Mouse (Mus musculus): ENCODE measurements around the gene Vapa. TPM values are rescaled to one million over a fixed set of nuclear protein-coding genes. Genes with fewer than 3 reads are reported as not detected.
A peak's percentile ranks its signal among the peaks of the same experiment; 100 is the strongest.

Vapa gene
- 174 and 178 TPM in 2 replicates for polyA plus RNA-seq (2015; fragmentation: Nextera tagmentation; extraction: Ambion mirVana)

DNA sequence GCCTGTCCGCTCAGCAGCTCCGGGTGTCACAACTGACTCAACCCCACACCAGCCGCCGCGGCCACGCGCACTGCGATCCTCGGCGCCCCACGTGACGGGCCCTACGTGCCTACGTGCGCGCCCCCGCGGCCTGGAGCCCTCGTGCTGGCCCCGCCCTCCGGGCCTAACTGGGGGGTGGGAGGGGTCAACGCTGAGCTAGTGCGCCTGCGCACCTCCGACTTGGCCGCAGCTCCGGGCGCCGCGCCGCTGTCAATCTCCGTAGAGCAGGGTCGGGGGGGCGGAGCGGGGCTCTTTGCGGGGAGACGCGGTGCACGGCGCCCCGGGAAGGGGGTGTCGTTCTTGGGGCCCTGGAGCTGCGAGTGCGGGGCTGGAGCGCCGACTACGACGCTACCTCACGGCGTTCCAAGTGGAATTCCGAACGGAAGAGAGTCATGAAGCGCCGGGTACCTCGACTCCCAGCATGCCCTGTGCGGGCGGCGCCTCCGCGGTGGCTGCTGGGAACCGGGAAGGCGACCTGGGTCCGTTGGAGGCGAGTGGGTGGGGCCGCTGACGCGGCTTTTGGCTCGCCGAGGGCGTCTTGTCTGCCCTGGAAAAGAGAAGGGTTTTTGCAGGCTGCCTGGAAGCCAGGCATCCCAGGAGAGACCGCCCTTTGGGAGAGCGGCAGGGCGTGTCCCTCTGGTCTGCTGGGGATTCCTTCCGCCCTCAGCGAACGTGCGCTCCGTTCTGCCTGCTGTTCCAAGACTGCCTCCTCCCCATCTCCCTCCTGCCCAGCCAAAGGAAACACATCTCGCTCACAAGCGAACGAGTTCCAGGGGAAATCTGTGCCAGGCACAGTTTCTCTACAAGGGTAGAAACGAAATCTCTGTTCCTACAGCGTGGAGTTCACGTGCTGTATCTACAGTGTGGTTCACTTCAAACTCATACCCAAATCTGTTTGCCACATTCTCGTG, at the start of gene Vapa:
Gene Vapa, minus strand, starts transcription at position 93 of the 950 bp plus-strand sequence.
- peak; percentile 95 for ATAC-seq (ENCODE audit: low read depth)
- Histone ChIP-seq H3K27ac (ENCODE audit: low read length) (peak within 1 kb of the TSS; percentile 100), H3K9me3 (ENCODE audit: control insufficient read depth, low read length) (no peaks in the 10 kb centered on the region), H3K27me3 (ENCODE audit: control insufficient read depth, insufficient read depth, low read depth, low read length) (no peaks in the 10 kb centered on the region), H3K4me3 (ENCODE audit: low read length) (peak within 1 kb of the TSS; percentile 66), H3K36me3 (ENCODE audit: control insufficient read depth, insufficient read depth, low read length) (0 out of 2 replicates have a peak, but pooled peaks cover 3% of the 10 kb centered on the region), H3K9ac (ENCODE audit: low read length) (peak within 1 kb of the TSS; percentile 99), H3K4me2 (ENCODE audit: low read depth, low read length) (peak within 1 kb of the TSS; percentile 78), H3K4me1 (replicated peaks; ENCODE audit: control insufficient read depth, insufficient read depth, low read length) (peaks cover 20% of the 10 kb centered on the region)
- under 1% methylated on average over 83 of the region's 85 CpGs for WGBS

DNA sequence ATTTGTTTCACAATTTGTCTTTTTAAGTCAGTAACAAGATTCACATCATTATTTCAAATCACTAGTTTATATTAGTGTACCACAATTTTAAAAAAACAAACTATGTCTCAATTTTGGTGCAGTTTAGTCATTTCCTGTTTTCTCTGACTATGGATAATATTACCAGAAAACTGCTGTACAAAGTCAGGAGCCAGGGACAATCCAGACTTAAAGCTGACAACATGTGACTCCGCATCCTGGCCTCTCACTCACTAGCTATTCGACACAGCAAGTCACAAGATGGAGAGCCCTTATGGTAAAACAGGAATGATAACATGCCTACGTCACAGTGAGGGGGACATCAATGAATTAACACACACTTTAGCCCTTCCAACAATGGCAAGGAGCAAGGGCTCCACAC, 49.3 kb upstream of the Vapa start:
- ATAC-seq (ENCODE audit: low read depth), result no peak

GRCm38 (mm10) chr17:65658416-65658815, 45.1 kb upstream of the Vapa start:
- Histone ChIP-seq H3K9ac (ENCODE audit: low read length) (no peak overlapping the region), H3K4me2 (ENCODE audit: low read depth, low read length) (no peak overlapping the region), H3K27me3 (ENCODE audit: control insufficient read depth, insufficient read depth, low read depth, low read length) (no peaks in the 10 kb centered on the region), H3K27ac (ENCODE audit: low read length) (peak overlapping the region; percentile 66; the same call in 1 of the 2 replicates), H3K4me1 (replicated peaks; ENCODE audit: control insufficient read depth, insufficient read depth, low read length) (peaks cover 4% of the 10 kb centered on the region), H3K4me3 (ENCODE audit: low read length) (no peak overlapping the region), H3K9me3 (ENCODE audit: control insufficient read depth, low read length) (no peaks in the 10 kb centered on the region), H3K36me3 (ENCODE audit: control insufficient read depth, insufficient read depth, low read length) (no peaks in the 10 kb centered on the region)
- WGBS, result 34% methylated on average over 2 of the region's 2 CpGs
- ATAC-seq (ENCODE audit: low read depth), result peak; percentile 32; the same call in 1 of the 2 replicates

More for the DNA sequence above, 49.3 kb upstream of the Vapa start:
- Histone ChIP-seq H3K27me3 (ENCODE audit: control insufficient read depth, insufficient read depth, low read depth, low read length) (no peaks in the 10 kb centered on the region), H3K36me3 (ENCODE audit: control insufficient read depth, insufficient read depth, low read length) (no peaks in the 10 kb centered on the region), H3K9me3 (ENCODE audit: control insufficient read depth, low read length) (no peaks in the 10 kb centered on the region), H3K4me1 (replicated peaks; ENCODE audit: control insufficient read depth, insufficient read depth, low read length) (peaks cover 7% of the 10 kb centered on the region), H3K9ac (ENCODE audit: low read length) (no peak overlapping the region), H3K27ac (ENCODE audit: low read length) (no peak overlapping the region), H3K4me2 (ENCODE audit: low read depth, low read length) (no peak overlapping the region), H3K4me3 (ENCODE audit: low read length) (no peak overlapping the region)
- 60% methylated on average over 3 of the region's 3 CpGs for WGBS

DNA sequence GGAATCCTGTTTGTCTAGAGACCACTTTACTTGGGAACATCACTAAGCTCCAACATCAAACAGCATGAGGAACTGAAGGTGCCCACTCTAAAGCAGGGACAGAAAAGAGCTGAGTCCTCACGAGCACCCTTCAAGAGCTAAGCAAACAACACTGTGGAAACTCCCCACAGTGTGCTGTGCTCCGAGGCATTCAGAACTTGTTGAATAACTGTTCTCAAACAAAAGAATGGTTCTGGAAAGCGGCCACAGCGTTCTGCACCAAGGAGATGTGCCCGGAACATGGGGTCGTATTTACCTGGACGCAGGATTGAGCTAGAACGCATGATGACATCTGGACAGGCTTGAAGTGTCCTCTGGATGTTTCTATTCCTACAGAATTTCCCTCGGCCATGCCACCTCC, 44.6 kb upstream of the Vapa start:
- no peak overlapping the region for H3K4me2 ChIP-seq (ENCODE audit: low read depth, low read length)
- no peaks in the 10 kb centered on the region for H3K9me3 ChIP-seq (ENCODE audit: control insufficient read depth, low read length)
- 60% methylated on average over 9 of the region's 9 CpGs for WGBS
- no peaks in the 10 kb centered on the region for H3K27me3 ChIP-seq (ENCODE audit: control insufficient read depth, insufficient read depth, low read depth, low read length)
- peak; percentile 94 for ATAC-seq (ENCODE audit: low read depth)
- H3K4me1 ChIP-seq (replicated peaks; ENCODE audit: control insufficient read depth, insufficient read depth, low read length), result peaks cover 4% of the 10 kb centered on the region
- H3K4me3 ChIP-seq (ENCODE audit: low read length), result no peak overlapping the region
- no peak overlapping the region for H3K9ac ChIP-seq (ENCODE audit: low read length)
- H3K27ac ChIP-seq (ENCODE audit: low read length), result peak overlapping the region; percentile 78
- H3K36me3 ChIP-seq (ENCODE audit: control insufficient read depth, insufficient read depth, low read length), result no peaks in the 10 kb centered on the region

DNA sequence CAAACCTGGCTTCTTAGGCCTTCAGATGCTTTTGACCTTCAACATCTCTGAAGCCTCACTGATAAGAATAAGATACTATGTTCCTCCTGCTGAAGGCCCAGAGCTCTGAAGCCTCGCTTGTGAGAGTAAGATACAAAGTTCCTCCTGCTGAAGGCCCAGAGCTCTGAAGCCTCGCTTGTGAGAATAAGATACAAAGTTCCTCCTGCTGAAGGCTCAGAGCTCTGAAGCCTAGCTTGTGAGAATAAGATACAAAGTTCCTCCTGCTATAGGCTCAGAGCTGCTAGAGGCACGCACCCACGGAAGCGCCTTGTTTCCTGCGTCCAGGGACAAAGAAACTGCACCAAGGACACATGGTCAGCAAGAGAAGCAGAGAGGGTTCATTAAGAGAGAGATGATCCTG, 43.4 kb upstream of the Vapa start:
- Histone ChIP-seq H3K27ac (ENCODE audit: low read length) (no peak overlapping the region), H3K4me1 (replicated peaks; ENCODE audit: control insufficient read depth, insufficient read depth, low read length) (peaks cover 4% of the 10 kb centered on the region), H3K9ac (ENCODE audit: low read length) (no peak overlapping the region), H3K4me3 (ENCODE audit: low read length) (no peak overlapping the region), H3K36me3 (ENCODE audit: control insufficient read depth, insufficient read depth, low read length) (no peaks in the 10 kb centered on the region), H3K4me2 (ENCODE audit: low read depth, low read length) (no peak overlapping the region), H3K27me3 (ENCODE audit: control insufficient read depth, insufficient read depth, low read depth, low read length) (no peaks in the 10 kb centered on the region), H3K9me3 (ENCODE audit: control insufficient read depth, low read length) (no peaks in the 10 kb centered on the region)
- 92% methylated on average over 6 of the region's 6 CpGs for WGBS
- ATAC-seq (ENCODE audit: low read depth), result no peak

DNA sequence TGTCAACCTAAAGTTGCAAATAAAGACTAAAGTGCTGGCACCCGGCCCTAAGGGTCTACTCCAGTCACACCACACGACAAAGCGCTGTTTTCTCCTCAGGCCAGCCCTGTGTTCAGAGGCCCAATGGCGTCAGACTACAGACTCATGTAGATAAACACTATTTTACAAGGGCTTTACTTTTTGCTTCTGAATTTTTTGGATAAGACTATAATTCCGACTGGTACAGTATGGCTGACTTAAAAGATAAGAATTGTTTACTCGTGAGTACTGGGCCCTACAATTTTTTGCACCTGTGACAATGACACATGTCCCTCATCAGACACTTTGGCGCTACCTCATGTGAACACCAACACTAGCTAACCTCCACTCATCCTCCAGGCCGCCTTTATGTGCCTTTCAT, 42.7 kb upstream of the Vapa start:
- 76% methylated on average over 8 of the region's 8 CpGs for WGBS
- H3K27me3 ChIP-seq (ENCODE audit: control insufficient read depth, insufficient read depth, low read depth, low read length), result no peaks in the 10 kb centered on the region
- H3K27ac ChIP-seq (ENCODE audit: low read length), result no peak overlapping the region
- no peak for ATAC-seq (ENCODE audit: low read depth)
- H3K9me3 ChIP-seq (ENCODE audit: control insufficient read depth, low read length), result no peaks in the 10 kb centered on the region
- no peaks in the 10 kb centered on the region for H3K36me3 ChIP-seq (ENCODE audit: control insufficient read depth, insufficient read depth, low read length)
- H3K4me2 ChIP-seq (ENCODE audit: low read depth, low read length), result no peak overlapping the region
- H3K4me3 ChIP-seq (ENCODE audit: low read length), result no peak overlapping the region
- H3K9ac ChIP-seq (ENCODE audit: low read length), result no peak overlapping the region
- peaks cover 4% of the 10 kb centered on the region for H3K4me1 ChIP-seq (replicated peaks; ENCODE audit: control insufficient read depth, insufficient read depth, low read length)

GRCm38 (mm10) chr17:65655608-65656007, 42.3 kb upstream of the Vapa start:
- Histone ChIP-seq H3K27ac (ENCODE audit: low read length) (no peak overlapping the region), H3K36me3 (ENCODE audit: control insufficient read depth, insufficient read depth, low read length) (no peaks in the 10 kb centered on the region), H3K9me3 (ENCODE audit: control insufficient read depth, low read length) (no peaks in the 10 kb centered on the region), H3K4me3 (ENCODE audit: low read length) (no peak overlapping the region), H3K27me3 (ENCODE audit: control insufficient read depth, insufficient read depth, low read depth, low read length) (no peaks in the 10 kb centered on the region), H3K4me1 (replicated peaks; ENCODE audit: control insufficient read depth, insufficient read depth, low read length) (peaks cover 4% of the 10 kb centered on the region), H3K4me2 (ENCODE audit: low read depth, low read length) (no peak overlapping the region), H3K9ac (ENCODE audit: low read length) (no peak overlapping the region)
- ATAC-seq (ENCODE audit: low read depth), result no peak
- 54% methylated on average over 4 of the region's 4 CpGs for WGBS

- no peak overlapping the region for H3K4me2 ChIP-seq (ENCODE audit: low read depth, low read length)
- no peak overlapping the region for H3K9ac ChIP-seq (ENCODE audit: low read length)
- H3K4me1 ChIP-seq (replicated peaks; ENCODE audit: control insufficient read depth, insufficient read depth, low read length), result no peaks in the 10 kb centered on the region
- no peaks in the 10 kb centered on the region for H3K36me3 ChIP-seq (ENCODE audit: control insufficient read depth, insufficient read depth, low read length)
- no peak overlapping the region for H3K27ac ChIP-seq (ENCODE audit: low read length)
- no peak for ATAC-seq (ENCODE audit: low read depth)
- 84% methylated on average over 6 of the region's 6 CpGs for WGBS
- no peaks in the 10 kb centered on the region for H3K9me3 ChIP-seq (ENCODE audit: control insufficient read depth, low read length)
- no peak overlapping the region for H3K4me3 ChIP-seq (ENCODE audit: low read length)
- no peaks in the 10 kb centered on the region for H3K27me3 ChIP-seq (ENCODE audit: control insufficient read depth, insufficient read depth, low read depth, low read length)
Observed at GRCm38 (mm10) chr17:65650598-65650997, 37.2 kb upstream of the Vapa start.

GRCm38 (mm10) chr17:65649175-65649493, 35.8 kb upstream of the Vapa start:
- H3K36me3 ChIP-seq (ENCODE audit: control insufficient read depth, insufficient read depth, low read length), result no peaks in the 10 kb centered on the region
- ATAC-seq (ENCODE audit: low read depth), result no peak
- 78% methylated on average over 2 of the region's 2 CpGs for WGBS
- no peak overlapping the region for H3K4me2 ChIP-seq (ENCODE audit: low read depth, low read length)
- no peaks in the 10 kb centered on the region for H3K27me3 ChIP-seq (ENCODE audit: control insufficient read depth, insufficient read depth, low read depth, low read length)
- H3K4me1 ChIP-seq (replicated peaks; ENCODE audit: control insufficient read depth, insufficient read depth, low read length), result no peaks in the 10 kb centered on the region
- no peaks in the 10 kb centered on the region for H3K9me3 ChIP-seq (ENCODE audit: control insufficient read depth, low read length)
- no peak overlapping the region for H3K9ac ChIP-seq (ENCODE audit: low read length)
- no peak overlapping the region for H3K4me3 ChIP-seq (ENCODE audit: low read length)
- no peak overlapping the region for H3K27ac ChIP-seq (ENCODE audit: low read length)

Data from lung, embryonic 16.5 days (tissue).